Mouse (Mus musculus): ENCODE measurements at regions not wholly inside any gene's neighbourhood (a gene's known extent, or its start where the extent isn't known, plus 50 kb on each side); places are given as distances from the start of the nearest gene placed in this dataset.
"Not testable (repeated sequence)": the region's sequence is repeated elsewhere in the genome, so short reads cannot be mapped to it uniquely, and the experiment has no call there.

- CTCF ChIA-PET, result no interaction called here
Observed at GRCm38 (mm10) chr9:90618154-90618553, 347.6 kb upstream of the Tbc1d2b start.

- CTCF ChIA-PET, result no interaction called here
Observed at GRCm38 (mm10) chr9:90597894-90598293, 327.3 kb upstream of the Tbc1d2b start.

- CTCF ChIA-PET, result no interaction called here
Observed at GRCm38 (mm10) chr9:90556742-90557141, 286.1 kb upstream of the Tbc1d2b start.

- CTCF ChIA-PET, result no interaction called here
Observed at GRCm38 (mm10) chr9:90556216-90556615, 285.6 kb upstream of the Tbc1d2b start.

- CTCF ChIA-PET, result no interaction called here
Observed at GRCm38 (mm10) chr9:90547931-90548330, 277.3 kb upstream of the Tbc1d2b start.

- CTCF ChIA-PET, result no interaction called here
Observed at GRCm38 (mm10) chr9:90546720-90547119, 276.1 kb upstream of the Tbc1d2b start.

GRCm38 (mm10) chr9:90537683-90538082 is 267.1 kb upstream of the Tbc1d2b start:
- CTCF ChIA-PET, result not testable (repeated sequence)

- CTCF ChIA-PET, result no interaction called here
Observed at GRCm38 (mm10) chr9:90533372-90533771, 262.8 kb upstream of the Tbc1d2b start.

- CTCF ChIA-PET, result no interaction called here
Observed at GRCm38 (mm10) chr9:90521186-90521585, 250.6 kb upstream of the Tbc1d2b start.

GRCm38 (mm10) chr9:90494888-90495287 is 224.3 kb upstream of the Tbc1d2b start:
- CTCF ChIA-PET, result no interaction called here

GRCm38 (mm10) chr9:90490561-90491152 is 220.1 kb upstream of the Tbc1d2b start:
- CTCF ChIA-PET, result no interaction called here

- CTCF ChIA-PET, result no interaction called here
Observed at GRCm38 (mm10) chr9:90450579-90450978, 180.0 kb upstream of the Tbc1d2b start.

GRCm38 (mm10) chr9:90446957-90447356 is 176.4 kb upstream of the Tbc1d2b start:
- CTCF ChIA-PET, result interaction anchor here (0.7 kb wide), 1 partner anchor 240 kb away, joined by 3 read pairs; no protein-coding TSS in a partner anchor

- CTCF ChIA-PET, result no interaction called here
Observed at GRCm38 (mm10) chr9:90434902-90435301, 164.3 kb upstream of the Tbc1d2b start.

GRCm38 (mm10) chr9:90430898-90431297 is 160.3 kb upstream of the Tbc1d2b start:
- CTCF ChIA-PET, result no interaction called here

GRCm38 (mm10) chr9:90421662-90422061 is 151.1 kb upstream of the Tbc1d2b start:
- CTCF ChIA-PET, result no interaction called here

- CTCF ChIA-PET, result no interaction called here
Observed at GRCm38 (mm10) chr9:90419762-90420541, 149.3 kb upstream of the Tbc1d2b start.

- CTCF ChIA-PET, result no interaction called here
Observed at GRCm38 (mm10) chr9:90408789-90409188, 138.2 kb upstream of the Tbc1d2b start.

GRCm38 (mm10) chr9:90407573-90407972 is 137.0 kb upstream of the Tbc1d2b start:
- CTCF ChIA-PET, result no interaction called here

- CTCF ChIA-PET, result no interaction called here
Observed at GRCm38 (mm10) chr9:90388401-90388800, 117.8 kb upstream of the Tbc1d2b start.

GRCm38 (mm10) chr9:90385047-90385446 is 114.4 kb upstream of the Tbc1d2b start:
- CTCF ChIA-PET, result no interaction called here

GRCm38 (mm10) chr9:90380099-90380498 is 109.5 kb upstream of the Tbc1d2b start:
- CTCF ChIA-PET, result no interaction called here

- CTCF ChIA-PET, result no interaction called here
Observed at GRCm38 (mm10) chr9:90369568-90369967, 99.0 kb upstream of the Tbc1d2b start.

GRCm38 (mm10) chr9:90367745-90368144 is 97.1 kb upstream of the Tbc1d2b start:
- CTCF ChIA-PET, result no interaction called here

Data from spleen, embryonic (tissue).